Mouse (Mus musculus): ENCODE data around the gene Ccnjl.

GRCm38 (mm10) chr11:43626927-43627645 is 98.5 kb downstream of the Ccnjl start:
- TF ChIP-seq CTCF (IDR thresholded peaks at IDR 0.05; ENCODE audit: control insufficient read depth, insufficient read depth, low read length): no peak
- no peak for TF ChIP-seq POLR2A (IDR thresholded peaks at IDR 0.05; ENCODE audit: borderline replicate concordance, control insufficient read depth, low read depth, low read length)
